Mouse (Mus musculus) left cerebral cortex, adult 9 months (tissue): ENCODE data around the gene Otub1.

ENCODE experiments used
- DNase-seq, 2 experiments: peaks; one replicate each; pipeline ENCODE4 v3.0.0; 2022; ENCODE audit warnings: low spot score in 2 of 2

Otub1 gene

GRCm38 (mm10) chr19:7205753-7206736 is at the start of gene Otub1:
TSS of gene Otub1 (minus strand) at chr19:7206316.
- DNase-seq = peak; percentile 87 to 93

- DNase-seq = no peak
Measured at GRCm38 (mm10) chr19:7246021-7246420, 39.9 kb upstream of the Otub1 start.

- DNase-seq = peak; percentile 84 to 92
Measured at GRCm38 (mm10) chr19:7240782-7241690, 34.9 kb upstream of the Otub1 start, which contains the start of gene Naa40. TSS of gene Naa40 (minus strand) at chr19:7241183.

DNA sequence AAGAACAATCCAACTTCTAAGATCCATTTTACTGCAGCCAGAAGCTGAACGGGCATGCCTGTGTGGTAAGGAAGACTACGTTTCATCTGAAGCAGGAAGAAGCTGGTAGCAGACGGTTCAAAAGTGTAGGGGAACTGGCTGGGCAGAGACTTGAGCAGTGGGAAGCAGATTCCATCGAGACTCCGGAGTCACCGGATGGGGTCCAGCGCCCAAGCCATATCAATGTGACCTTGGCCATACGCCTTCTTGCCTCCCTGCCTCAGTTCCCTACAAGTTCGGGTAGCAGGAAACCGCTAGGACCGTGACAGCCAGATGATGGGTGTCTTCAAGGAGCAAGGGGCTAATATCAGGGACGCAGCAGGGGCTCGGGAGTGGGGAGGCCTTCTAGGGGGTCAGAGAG is 34.2 kb upstream of the Otub1 start:
- no peak for DNase-seq

- DNase-seq = no peak
Measured at GRCm38 (mm10) chr19:7239574-7239973, 33.5 kb upstream of the Otub1 start.

- DNase-seq = no peak
Measured at GRCm38 (mm10) chr19:7236742-7237141, 30.6 kb upstream of the Otub1 start.

DNA sequence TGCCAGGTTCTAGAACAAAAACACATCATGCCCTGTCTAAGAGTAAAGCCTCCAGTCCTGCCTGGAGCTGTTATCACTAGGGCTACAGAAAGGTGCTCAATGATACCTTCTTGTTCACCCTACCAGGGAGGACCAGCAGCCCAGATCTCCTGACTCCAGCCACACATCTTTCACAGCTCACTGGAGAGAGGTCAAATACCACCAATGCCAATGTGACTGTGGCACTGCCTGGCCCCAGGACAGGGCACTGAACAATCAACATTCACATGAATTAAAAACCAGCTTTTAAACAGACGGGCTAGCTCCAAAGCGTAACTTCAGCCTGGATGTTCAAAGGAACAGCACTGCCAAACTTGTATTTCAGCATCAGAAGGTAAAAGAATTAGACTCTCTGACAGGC is 29.9 kb upstream of the Otub1 start:
- DNase-seq = no peak

DNA sequence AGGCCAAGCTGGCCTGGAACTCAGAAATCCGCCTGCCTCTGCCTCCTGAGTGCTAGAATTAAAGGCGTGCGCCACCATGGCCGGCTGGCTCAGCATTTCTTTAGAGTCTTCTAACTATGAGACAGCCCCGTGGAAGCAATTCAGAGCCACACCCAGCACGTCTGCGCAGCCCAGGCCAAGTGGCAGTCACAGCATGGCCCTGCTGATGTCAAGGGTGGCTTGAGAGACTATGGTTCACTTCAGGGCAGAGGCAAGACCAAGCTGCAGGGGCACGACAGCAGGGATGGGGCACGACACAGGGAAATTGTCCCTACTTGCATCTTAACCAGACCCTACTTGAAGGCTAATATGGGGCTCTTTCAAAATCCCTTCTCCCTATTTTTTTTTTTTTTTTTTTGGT is 29.3 kb upstream of the Otub1 start:
- DNase-seq = no peak

DNA sequence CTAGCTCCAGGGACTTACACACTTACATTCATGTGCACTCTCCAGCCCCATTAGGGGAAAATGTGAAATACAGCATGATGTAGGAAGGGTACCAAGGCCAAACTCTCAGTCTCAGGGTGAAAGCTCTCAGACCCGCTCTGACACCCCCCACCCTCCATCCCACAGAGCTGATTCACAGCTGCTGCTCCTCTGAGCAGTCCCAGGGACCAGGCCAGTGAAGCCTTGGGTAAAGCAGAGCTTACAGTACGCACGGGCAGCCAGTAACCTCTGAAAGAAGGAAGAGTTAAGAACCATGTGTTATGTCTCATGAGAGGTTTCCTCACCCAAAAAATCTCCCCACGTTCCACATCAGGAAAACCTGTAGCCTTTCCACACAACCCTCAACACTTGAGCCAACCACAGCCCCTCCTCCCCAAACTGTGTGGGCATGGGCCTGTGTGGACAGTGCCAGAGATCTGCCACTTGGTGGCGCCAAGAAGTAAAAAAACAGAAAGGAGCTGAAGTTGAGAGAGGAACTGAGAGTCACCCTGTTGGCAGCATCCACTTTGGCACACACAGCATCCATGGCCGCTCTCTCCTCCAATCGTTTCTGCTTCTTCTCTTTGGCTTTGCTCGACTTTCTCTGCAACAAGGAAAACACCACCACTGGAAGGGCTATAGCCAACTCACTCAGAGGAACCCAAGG is 28.6 kb upstream of the Otub1 start:
- DNase-seq = peak; percentile 55 to 89

GRCm38 (mm10) chr19:7226511-7226914 is 20.4 kb upstream of the Otub1 start:
- no peak for DNase-seq

DNA sequence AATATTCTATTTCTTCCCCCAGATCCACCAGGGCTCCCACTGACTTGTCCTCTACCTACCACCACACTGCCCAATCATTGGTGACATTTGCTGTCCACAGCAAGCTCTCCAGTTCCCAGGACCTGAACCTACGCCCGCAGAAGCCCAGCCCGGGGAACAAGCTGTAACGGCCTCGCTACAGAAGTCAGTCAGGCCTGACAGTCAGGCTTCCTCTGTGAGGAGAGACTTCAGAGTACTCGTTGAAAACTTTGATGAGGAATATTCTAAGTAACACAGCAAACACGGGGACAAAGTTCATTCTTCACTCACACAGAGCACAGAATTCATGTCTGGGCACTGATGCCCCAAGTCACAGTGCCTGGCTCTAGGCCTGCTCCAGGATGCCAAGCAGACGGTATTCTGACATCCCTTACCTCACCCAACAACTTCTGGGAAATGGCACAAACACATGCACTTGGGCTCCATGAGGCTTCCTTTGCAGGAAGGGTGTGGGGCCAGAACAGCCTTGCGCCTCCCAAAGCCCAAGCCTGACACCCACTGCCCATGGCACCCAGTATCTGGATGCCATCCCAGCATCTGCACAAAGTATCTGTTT is 19.1 kb upstream of the Otub1 start:
- no peak for DNase-seq

- no peak for DNase-seq
Measured at GRCm38 (mm10) chr19:7224253-7224652, 18.1 kb upstream of the Otub1 start.

- no peak for DNase-seq
Measured at GRCm38 (mm10) chr19:7223488-7223887, 17.4 kb upstream of the Otub1 start.

DNA sequence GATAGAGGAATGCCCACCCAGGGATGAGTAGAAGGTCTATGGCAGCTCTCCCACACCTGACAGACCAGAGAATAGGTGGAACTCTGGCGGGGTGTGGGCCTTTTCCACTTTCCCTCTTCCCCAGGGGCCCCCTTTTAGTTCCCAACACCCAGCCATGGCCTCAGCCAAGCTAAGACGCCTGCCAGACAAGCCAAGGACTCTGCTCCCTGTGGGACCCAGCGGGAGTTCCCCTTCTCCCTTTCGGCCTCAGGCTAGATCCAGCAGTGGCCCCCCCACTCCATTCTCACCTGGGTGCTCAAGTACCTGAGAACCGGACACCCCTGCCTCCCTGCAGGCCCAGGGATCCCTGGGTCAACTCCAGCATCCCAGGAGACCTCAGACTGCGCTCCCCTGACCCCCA is 16.1 kb upstream of the Otub1 start:
- DNase-seq = no peak

- DNase-seq = no peak
Measured at GRCm38 (mm10) chr19:7218753-7219152, 12.6 kb upstream of the Otub1 start.

- DNase-seq = no peak
Measured at GRCm38 (mm10) chr19:7217926-7218267, 11.8 kb upstream of the Otub1 start.

GRCm38 (mm10) chr19:7217162-7217925 is 11.2 kb upstream of the Otub1 start, which contains the start of gene Cox8a:
TSS of gene Cox8a (minus strand) at chr19:7217616.
- peak; percentile 96 to 98 for DNase-seq

- no peak for DNase-seq
Measured at GRCm38 (mm10) chr19:7214484-7214883, 8.4 kb upstream of the Otub1 start.

DNA sequence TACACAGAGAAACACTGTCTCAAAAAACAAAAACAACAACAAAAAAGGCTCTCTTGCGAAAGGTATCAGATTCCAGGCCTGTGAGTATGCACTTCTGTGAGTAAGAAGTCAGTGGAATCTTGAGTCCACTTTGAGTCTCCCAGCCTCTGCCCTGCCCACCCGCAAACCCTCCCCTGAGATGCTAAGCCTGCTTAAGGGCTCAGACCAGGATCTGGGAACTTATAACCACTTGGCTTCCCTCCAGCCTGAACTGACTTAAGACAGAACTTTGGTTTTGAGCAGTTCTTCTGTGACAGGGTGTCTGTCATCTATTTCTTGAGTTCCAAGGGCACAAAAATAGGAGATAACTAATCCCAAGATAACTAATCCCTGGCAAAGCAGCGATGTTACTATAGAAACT is 6.9 kb upstream of the Otub1 start:
- no peak for DNase-seq

- DNase-seq = no peak
Measured at GRCm38 (mm10) chr19:7212216-7212615, 6.1 kb upstream of the Otub1 start.
